Mouse (Mus musculus) retina, embryonic 14.5 days (tissue): Measurements from ENCODE around the gene Nav2.
A peak's percentile ranks its signal among the peaks of the same experiment; 100 is the strongest.

Experiments
- DNase-seq: peaks from one replicate; pipeline ENCODE4 v3.0.0-alpha.2; 2015; ENCODE audit warnings: low spot score

Nav2 gene

DNA sequence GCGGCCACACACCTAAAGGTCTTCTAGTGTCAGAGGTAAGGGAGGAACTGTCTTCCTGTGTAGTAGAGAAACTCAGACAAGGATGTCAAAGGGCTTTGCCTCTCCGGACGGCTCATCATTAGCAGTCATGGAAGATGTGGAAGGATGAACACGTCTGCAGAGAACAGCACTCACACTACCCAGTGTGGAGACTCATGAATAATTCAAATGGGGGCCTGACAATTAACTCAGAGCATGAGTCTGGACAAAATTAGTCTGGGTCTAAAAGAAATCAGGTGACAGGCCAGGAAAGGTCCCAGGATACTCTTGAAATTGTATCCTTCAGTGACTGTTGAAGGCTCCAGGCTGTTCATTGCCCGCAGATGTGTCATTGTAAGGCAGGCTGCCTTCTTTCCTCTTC, 17.5 kb upstream of the Nav2 start:
- DNase-seq, result no peak

DNA sequence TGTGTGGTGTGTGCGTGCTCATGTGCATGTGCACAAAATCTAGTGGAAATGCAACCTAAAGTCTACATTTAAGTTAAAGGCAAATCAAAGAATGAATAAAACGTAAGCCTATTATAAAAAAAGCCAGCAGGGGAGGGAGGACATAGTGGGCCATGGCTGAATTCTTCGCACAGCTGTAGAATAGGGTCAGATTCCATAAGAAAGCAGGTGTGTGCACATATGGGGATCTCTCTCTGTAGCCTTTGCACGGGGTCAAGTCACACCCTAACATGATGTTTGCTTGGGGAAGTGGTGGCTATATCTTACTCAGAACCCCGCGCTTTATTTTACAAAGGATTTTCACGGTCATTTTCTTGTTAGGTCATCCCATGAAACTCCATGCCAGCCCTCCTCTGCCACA, 15.4 kb upstream of the Nav2 start:
- no peak for DNase-seq

DNA sequence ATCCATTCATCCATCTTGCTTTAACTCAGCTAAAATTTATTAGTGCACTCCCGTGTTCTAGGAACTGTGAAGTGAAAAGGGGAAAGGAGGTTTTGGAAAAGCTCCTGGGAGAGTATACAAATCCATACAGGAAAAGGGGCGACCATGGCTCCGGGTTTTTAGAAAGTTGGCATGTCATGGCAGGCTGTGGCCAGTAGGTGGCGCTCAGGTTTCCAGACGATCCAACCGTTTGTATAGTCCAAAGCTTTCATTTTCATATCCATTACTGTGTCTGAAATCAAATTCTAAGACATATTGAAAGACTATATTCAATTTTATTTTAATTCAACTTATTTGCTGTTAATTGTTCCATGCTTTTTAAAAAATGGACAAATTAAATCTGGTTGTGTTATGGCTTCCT, 14.4 kb upstream of the Nav2 start:
- peak; percentile 90 for DNase-seq

DNA sequence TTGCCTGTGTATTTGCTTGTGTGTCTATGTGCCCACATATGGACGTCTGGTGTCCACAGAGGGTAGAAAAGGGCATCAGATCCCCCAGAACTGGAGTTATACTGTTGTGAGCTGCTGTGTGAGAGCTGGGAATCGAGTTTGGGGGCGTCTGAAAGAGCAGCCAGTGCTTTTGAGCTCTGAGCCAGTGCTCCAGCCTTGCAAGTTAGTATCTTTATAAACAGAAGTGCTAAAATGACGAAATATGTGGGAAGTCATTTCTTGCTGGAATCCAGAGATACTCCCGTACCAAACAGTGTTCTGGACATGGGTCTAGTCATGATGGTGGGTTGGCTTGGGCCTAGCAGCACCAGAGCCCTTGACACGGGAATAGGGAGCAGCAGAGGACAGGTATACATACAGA, 13.8 kb upstream of the Nav2 start:
- DNase-seq, result no peak

DNA sequence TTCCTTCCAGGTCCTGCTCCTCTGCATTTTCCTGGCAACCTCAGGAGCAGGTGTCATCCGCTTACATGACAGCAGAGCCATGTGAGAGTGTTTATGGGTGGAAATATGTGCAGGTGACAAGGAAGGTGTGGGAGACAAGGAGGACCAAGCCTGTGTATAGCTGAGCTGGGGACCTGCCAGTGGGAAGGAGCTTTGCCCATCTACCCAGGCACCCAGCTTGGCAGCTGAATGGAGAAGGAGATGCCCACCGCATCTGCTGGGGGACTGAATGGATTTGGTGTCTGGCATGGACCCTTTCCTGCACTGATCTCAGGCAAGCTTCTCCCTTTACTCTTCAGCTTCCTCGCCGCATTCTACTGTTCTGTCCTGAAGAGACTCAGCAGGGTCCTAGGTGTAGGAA, 13.0 kb upstream of the Nav2 start:
- DNase-seq, result no peak

DNA sequence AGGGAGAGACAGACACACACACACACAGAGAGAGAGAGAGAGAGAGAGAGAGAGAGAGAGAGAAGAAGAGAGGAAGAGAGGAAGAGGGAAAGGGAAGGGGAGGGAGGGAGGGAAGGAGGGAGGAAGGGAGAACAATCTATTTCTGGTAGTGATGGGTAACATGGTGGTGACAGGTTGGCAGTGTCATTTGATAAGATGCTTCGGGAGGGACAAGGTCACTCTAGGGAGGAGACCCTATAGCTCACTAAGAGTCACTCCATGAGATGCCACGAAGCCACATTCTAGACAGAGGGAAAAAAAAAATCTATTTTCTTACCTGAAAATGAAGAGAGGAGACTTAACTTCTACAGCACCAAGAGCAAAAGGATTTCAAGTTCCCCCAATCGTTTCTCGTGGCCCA, 12.5 kb upstream of the Nav2 start:
- DNase-seq, result no peak

DNA sequence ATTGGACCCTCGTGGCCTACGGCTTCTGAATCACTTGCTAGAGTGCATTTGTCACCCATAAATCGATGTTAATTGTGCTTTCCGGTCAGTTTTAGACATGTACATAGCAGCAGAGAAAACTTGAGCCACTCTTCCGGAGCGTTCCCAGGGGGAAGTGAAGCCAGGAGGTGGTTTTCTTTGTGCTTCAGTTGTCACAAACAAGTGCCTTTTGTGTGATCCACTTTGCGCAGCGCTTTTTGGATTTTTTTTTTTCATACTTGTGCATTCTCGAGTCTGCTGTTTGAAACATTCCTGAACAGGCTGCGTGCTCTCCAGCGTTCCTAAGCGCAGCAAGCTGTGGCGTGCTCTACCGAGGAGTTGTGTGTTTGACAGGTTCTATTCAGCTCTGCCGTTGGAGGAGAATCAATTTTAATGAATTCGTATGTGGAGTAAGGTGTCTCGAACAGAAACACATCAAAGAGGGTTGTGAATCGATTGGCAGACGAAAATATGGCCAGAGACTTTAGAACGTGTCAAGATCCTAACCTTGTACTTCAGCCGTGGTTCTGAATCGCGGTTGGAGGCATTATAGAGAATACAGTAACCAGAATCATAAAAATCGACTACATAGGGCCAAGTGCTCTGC, 10.9 kb upstream of the Nav2 start:
- DNase-seq, result peak; percentile 73

DNA sequence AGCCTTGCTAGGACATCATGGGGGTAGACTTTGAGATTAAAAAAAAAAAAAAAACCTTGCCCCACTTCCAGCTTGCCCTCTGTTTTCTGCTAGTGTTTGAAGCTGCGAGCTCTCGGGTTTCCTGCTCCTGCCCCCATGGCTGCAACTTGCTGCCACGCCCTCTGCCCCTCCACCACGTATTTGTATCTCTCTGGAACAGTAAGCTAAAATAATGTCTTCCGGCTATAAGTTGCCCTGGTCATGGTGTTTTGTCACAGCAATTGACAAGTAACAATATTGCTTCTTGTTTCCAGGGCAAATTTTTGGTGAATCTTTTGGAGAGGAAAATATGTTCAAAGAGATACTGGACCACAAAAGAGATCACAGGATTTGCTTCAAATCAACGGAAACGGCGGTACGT, 10.1 kb upstream of the Nav2 start:
- no peak for DNase-seq

DNA sequence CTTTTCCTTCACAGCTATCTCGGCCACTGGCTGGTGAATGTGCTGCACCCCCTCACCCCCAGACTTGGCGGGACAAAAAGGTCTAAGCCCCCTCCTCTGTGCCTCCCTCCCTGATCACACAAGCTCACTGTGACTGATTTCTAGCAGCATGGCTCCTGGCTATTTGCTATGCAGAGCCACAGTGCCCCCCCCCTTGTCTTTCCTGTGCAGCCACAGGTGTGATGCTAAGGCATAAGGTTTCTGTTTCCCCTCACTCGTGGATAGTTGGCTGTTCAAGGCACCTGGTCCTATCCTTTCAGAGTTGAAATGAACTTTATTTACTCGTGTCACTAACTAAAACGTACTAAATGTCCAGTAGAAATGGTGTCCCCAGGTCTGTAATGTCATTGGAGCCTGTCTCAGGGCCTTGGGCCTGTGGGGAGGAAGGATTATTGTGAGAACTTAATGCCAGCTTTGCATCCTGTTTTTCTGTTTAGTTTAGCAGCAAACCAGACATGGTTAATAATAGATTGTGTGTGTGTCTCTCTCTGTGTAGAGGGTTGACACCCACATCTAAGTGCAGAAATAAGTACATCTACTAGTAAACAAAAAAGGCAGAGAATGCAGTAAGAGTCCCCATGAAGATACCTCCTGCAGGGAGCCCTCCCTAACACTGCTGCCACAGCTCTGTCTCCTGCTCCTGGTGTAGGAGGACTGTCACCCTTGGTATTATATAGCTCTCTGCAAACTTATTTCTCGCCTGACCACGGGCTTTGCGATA, 7.9 kb upstream of the Nav2 start:
- no peak for DNase-seq

DNA sequence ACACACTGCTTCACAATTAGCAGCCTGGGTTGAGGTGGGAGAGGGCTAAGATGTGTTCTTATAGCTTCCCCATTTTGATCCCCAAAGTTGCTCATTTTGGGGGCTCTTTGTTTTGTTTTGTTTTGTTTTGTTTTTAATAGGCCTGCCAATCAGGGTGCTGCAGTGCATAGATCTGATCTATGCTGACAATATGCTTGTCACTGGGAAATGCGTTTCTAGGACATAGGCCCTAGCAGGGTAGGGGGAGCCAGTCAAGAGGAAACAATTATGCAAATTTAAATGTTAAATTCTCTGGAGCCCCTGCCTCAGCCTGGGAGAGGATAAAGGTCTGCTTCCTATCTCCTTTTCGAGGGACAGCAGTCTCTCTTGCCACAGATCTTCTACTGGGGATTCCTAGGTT, 6.1 kb upstream of the Nav2 start:
- DNase-seq, result peak; percentile 68

DNA sequence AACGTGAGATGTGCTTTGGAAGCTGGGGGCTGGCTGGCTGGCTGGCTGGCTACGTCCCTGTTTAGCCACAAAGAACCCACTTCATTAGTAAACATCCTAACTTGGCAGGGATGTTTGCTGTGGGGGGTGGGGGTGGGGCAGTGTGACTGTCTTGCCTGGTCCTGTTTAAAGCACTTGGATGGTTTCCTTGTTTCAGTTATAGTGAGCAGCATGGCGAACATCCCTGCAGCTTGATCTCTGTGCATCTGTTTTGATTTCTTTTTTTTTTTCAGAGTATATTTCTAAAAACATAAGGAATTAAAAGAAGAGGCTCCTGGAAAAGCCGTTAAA, 791 bp downstream of the Nav2 start:
- DNase-seq, result no peak

DNA sequence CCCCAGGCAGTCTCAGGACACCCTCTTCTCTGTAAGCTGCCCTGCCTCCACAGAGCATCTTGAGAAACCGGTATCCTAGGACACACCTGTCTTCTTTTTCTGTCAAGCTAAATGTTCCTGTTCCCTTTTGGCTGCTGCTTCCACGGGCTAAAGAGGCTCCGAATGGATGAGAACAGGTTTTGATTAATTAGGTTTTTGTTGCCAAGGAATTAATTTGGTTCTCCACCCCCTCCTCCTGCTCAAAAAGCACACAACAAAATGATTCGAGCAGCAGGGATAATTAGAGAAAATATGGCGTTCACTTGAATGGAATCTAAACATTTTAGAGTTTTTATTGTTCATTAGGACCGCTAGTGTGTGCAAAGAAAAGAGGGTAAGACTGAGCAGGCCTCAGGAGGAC, 1.8 kb downstream of the Nav2 start:
- no peak for DNase-seq

DNA sequence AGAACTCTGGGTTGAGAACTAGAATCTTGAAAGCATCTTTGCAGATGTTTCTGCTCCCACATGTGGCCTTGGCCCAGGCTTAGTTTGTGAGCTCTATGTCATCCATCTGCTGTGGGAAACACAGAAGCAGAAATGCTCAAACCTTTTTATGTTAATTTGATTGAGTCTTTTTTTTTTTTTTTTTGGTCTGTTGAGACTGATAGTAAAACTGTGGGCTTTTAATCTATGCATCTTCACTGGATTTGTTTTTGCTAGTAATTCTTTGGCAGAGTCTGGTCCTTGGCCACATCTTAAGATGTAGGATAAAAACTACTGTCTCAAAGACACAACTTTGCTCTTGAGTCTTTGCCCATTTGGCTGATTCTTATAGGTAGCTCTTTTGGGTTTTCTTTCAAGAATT, 2.6 kb downstream of the Nav2 start:
- DNase-seq, result no peak

DNA sequence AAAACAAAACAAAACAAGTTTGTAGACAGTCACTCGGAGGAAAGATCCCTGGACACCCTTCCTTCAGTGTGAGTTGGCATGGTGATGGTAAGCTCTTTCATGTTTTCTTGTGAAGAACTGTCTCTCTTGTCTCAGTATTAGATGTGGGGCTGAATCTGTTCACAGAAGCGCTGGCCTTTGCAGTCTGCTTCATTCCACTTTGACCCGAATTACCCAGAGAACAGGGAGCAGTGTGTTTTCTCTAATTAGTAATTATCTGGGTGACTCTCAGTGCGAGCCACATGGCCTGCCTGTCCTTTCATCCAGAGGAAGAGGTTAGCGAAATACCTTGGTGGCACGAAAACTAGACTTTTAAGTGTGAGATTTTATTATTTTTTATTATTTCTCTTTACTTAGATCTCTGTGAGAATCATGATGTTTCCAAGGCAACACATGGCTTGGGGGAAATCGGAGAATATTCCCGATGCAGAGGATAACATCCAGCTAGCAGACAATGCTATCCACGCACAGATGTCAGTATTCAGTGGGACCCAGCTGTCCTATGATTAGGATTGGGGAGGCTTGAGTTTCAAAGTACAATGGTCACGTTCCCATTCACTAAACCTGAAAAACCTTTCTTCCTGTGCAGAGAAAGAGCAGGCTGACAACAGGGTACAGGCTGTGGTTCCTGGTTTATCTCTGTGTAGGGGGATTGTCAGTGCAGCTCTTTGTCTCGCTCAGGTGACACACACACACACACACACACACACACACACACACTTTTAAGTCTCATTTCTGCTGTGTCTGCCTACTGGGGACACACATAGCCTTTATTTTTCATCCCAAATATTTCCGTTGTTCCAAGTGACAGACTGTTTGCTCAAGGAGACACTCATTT, 6.4 kb downstream of the Nav2 start:
- DNase-seq, result peak; percentile 58

DNA sequence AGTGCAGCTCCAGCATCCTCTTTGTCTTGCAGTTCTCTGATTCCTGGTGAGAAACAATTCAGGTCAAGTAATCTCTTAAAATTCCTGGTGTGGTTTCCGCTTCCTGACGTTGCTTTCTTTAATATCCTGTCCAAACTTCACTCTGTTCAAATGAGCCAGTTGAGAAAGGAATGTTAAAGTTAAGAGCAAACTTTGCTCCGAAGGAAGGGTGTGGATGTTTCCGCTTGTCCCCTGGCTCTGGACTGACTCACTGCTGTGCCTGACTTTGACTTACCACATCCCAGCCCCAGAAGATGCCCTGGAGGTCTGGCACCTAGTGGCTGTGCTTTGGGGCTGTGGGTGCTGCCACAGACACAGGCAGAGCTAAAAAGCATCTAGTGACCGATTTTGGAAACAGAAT, 8.9 kb downstream of the Nav2 start:
- no peak for DNase-seq

DNA sequence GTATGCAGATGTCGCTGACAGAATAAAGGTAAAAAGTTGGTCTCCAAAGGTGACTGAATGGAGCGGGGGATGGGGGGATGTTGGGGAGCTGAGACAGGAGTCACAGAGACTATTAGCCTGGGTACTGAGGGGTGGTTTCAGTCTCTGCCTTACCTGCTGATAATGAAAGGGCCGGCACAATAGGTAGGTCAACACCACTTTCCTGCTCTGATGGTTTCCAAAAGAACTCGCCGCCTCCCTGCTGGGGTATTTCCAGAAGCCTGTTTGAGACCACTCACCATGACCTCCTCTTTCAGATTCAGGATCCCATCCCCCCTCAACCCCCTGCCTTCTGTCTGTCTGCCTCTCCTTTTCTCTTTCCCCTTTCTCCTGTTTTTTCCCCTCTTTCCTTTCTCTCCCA, 9.5 kb downstream of the Nav2 start:
- DNase-seq, result no peak

DNA sequence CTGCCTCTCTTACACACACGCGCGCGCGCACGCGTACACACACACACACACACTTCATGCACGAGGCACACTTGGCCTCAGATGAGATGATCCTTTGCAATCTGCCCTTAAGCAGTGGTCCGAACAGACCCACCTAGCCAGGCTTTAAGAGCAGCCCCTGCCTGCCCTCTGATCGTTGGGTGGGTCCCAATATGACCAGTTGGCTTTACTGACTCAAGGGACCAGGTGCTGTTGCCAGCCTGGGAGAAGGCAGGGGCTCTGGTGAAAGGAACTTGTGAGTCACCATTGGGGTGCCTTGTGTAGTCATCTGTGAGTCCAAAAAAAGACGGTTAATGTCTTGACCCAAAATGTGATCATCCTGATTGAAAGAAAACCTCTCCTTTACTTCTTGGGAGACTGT, 9.9 kb downstream of the Nav2 start:
- no peak for DNase-seq

DNA sequence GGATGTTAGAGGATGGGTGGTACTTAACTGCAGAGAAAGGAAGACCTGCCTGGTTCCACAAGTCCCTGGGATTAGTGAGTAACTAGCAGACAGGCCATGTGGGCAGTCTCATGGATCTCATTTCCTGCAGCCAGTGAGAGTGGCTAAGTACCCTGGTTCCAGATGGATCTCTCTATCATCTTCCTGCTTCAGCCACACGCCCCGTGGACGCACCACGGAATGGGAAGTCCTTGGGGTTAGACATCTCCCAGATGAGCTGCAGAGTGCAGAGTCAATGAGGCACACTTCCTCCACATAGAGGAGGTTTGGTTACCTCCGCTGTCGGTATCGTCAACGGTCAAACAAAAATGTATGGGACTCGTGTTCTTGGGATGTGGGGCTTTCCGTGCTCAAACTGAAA, 15.1 kb downstream of the Nav2 start:
- DNase-seq, result no peak

DNA sequence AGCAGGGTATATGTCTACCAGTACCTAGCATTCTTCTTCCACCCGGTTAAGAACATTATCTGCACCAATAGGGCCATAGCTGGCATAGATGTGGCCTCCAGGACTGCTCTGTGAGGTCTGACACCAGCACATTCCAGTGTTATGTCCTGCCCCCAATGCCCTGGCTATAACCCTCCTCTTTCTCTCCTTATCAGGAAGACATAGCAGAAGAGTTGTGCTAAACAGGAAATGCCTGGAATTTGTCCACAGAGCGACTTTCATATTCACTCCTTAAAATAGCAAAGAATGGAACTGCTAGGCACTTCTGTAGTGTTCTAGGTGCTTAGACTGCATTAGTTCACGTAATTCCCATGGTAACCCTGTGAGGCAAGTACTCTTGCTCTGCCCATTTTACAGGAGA, 16.7 kb downstream of the Nav2 start:
- DNase-seq, result no peak

DNA sequence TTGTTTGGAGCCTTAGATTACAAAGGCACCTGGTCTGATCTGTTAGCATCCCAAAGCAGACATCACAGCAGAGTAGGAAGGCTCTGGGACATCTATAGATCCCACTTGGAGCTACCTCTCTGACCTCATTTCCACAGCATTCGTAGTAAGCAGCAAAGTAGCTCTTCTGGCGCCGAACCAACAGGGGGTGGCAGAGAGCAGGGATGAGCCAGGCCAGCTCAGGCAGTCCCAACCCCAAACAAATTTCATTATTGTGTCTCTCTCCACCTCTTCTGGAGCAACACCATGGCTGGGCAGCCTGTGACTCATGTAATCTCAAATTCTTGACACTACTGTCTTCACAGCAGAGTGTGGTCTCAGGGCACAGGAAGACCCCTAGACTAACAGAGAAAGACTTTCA, 19.8 kb downstream of the Nav2 start:
- peak; percentile 82 for DNase-seq

DNA sequence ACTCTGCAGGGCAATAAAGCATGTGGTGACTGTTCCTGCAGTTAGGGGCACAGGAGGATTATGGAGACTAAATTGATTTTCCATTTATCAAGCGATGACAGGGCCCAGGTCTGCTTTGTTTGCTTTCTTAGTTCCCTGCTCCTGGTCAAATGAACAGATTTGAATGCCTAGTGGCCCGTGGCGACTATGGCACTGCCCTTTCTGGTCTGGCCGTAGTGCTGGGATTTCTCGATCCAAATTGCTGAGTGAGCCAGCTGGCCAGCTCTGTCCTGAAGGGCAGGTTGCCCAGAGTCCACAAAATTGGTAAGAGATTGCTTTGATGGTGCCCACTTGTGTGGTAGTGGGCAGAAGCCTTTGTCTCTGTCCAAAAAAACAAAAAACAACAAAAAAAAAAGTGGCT, 21.9 kb downstream of the Nav2 start:
- no peak for DNase-seq

DNA sequence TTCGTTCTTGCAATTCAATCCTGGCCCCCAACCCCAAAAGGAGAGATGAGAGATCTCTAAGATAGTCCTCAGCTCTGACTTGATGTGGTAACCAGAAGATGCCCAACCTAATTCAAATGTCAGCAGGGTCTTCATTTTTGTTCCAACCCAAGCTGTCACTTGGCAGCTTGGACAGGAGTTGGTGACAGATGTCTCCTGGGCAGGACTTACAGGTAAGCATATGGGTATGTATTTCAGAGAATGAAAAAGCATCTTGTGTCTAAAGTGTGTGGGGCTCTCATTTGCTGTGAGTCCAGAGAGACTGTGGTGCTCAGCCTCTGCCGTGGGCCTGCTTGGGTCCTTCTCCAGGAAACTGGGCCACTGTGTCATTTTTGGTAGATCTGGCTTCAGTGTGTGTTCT, 23.6 kb downstream of the Nav2 start:
- no peak for DNase-seq

DNA sequence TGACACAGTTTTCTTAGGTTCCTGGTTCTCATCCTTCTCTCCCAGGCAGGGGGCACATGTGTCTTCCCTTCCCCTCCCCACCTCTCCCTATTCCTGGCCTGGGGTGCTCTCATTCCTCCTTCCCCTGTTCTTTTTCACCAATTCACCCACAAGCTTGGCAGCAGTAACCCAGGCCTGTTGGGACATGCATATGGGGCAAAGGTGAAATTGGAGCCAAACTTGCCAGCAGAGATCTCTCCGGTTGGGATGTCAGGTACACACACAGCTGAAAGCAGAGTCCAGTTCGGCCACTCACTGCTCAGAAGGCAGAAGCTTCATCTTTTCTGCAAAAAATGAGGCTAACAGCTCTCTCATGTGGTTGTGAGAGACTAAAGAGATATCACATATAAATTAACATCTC, 26.3 kb downstream of the Nav2 start:
- DNase-seq, result no peak
